Mouse (Mus musculus) inflammation-experienced regulatory T-cells (primary cell): ENCODE measurements around the gene Eif4g2. TPM values are rescaled to one million over a fixed set of nuclear protein-coding genes. Genes with fewer than 3 reads are reported as not detected.

ENCODE experiments used
- polyA plus RNA-seq, 2 experiments: library from polyadenylated mRNA; unstranded; fragments of 100-300 nt; shearing (Covaris generic); gene quantifications; one replicate each; pipeline ENCODE4 v1.2.1; 2017

The Eif4g2 gene
- polyA plus RNA-seq = 100 to 1,000 TPM; 725 to 914 TPM

GRCm38 (mm10) chr7:111082822-111083732 lies at the start of gene Eif4g2:
TSS of gene Eif4g2 (minus strand) at chr7:111083030.

GRCm38 (mm10) chr7:111028281-111029045 lies 54.4 kb downstream of the Eif4g2 start, which contains the start of gene Ctr9:
TSS of gene Ctr9 (plus strand) at chr7:111028951.

Other genes starting within 250 kb of the Eif4g2 start
- 10 to 100 TPM; 16.6 to 20.1 TPM for gene Rnf141, start 238.6 kb downstream of the Eif4g2 start, polyA plus RNA-seq
- under 1 TPM in 1 of 2 experiments, not detected in 1; 0.44 TPM for gene Lyve1, start 219.8 kb downstream of the Eif4g2 start, polyA plus RNA-seq
- 1 to 10 TPM in 1 of 2 experiments, under 1 TPM in 1; 0.59 to 1.4 TPM for gene Mrvi1, start 100.6 kb downstream of the Eif4g2 start, polyA plus RNA-seq
- gene Ctr9, start 54.1 kb downstream of the Eif4g2 start, polyA plus RNA-seq = 10 to 100 TPM; 53.8 to 73.2 TPM